Mouse (Mus musculus): ENCODE data around the gene Samd14.

Gene Samd14

GRCm38 (mm10) chr11:95075197-95076040 is 65.7 kb downstream of the Samd14 start:
- no peak for DNase-seq
